Mouse (Mus musculus) neural tube, embryonic 15.5 days (tissue): Measurements from ENCODE around the gene Ptprc. TPM values are rescaled to one million over a fixed set of nuclear protein-coding genes. Genes with fewer than 3 reads are reported as not detected.

Experiments used
- ATAC-seq: fragments of 200-750 bp; cut with Nextera tagmentation; 2 replicates; pipeline ENCODE4 v1.8.0; 2017; ENCODE audit warnings: mild to moderate bottlenecking, moderate TSS enrichment, moderate library complexity; ENCODE audit not compliant: low FRiP score
- H3K27ac ChIP-seq: fragments of 300-500 bp; sonication (generic); replicated peaks from 2 replicates; pipeline ENCODE4 v1.5.1; 2015; ENCODE audit warnings: mild to moderate bottlenecking, inconsistent platforms
- H3K27me3 ChIP-seq: fragments of 300-500 bp; sonication (generic); replicated peaks from 2 replicates; pipeline ENCODE4 v1.6.1; 2015; ENCODE audit warnings: inconsistent platforms
- H3K36me3 ChIP-seq: fragments of 300-500 bp; sonication (generic); 2 replicates; pipeline ENCODE4 v1.6.1; 2015; ENCODE audit warnings: inconsistent platforms
- H3K4me1 ChIP-seq: fragments of 300-500 bp; sonication (generic); 2 replicates; pipeline ENCODE4 v1.6.1; 2015; ENCODE audit warnings: inconsistent platforms
- H3K4me2 ChIP-seq: fragments of 300-500 bp; sonication (generic); 2 replicates; pipeline ENCODE4 v1.6.1; 2015; ENCODE audit warnings: inconsistent platforms, mild to moderate bottlenecking, moderate library complexity
- H3K4me3 ChIP-seq: fragments of 300-500 bp; sonication (generic); replicated peaks from 2 replicates; pipeline ENCODE4 v1.5.1; 2015; ENCODE audit warnings: mild to moderate bottlenecking, inconsistent platforms
- H3K9ac ChIP-seq: fragments of 300-500 bp; sonication (generic); replicated peaks from 2 replicates; pipeline ENCODE4 v1.6.1; 2015; ENCODE audit warnings: mild to moderate bottlenecking, inconsistent platforms
- H3K9me3 ChIP-seq: fragments of 300-500 bp; sonication (generic); replicated peaks from 2 replicates; pipeline ENCODE4 v1.6.1; 2016; ENCODE audit warnings: inconsistent platforms
- WGBS: fragments of 180-500 bp; shearing (Covaris S2); methylation state at CpG from one replicate; pipeline ENCODE4 v1.1.7; 2015; ENCODE audit warnings: mixed read lengths; 5-methylcytosine and 5-hydroxymethylcytosine counted together
- polyA plus RNA-seq: library from polyadenylated mRNA; unstranded; fragments of >200 nt; fragmentation: Nextera tagmentation; extraction: Ambion mirVana; gene quantifications from 2 replicates; pipeline ENCODE4 v1.2.1, GENCODE M21; 2015

The Ptprc gene
- polyA plus RNA-seq, 1 experiment from 2014 or later, result 1.7 TPM

DNA sequence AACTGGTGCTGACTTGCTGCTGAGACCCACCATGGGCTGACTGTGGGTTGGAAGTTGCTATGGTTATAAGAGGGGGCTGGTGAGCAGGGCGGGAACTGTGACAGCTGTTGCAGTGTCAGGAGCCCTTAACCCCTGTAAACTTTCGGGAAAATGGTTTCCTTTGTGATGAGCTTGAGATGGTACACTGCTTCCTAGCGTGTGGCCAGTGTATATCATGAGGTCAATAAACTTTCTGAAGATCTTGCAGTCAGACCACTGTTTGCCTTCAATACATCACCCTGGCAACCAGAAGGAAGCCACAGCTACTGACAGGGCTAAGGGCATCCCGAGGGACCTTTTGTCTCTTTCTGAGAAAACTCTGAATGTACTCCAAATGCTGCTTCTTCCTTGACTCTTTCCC lies 145.9 kb downstream of the Ptprc start:
- Histone ChIP-seq H3K27me3 (no peaks in the 10 kb centered on the region), H3K9ac (no peak overlapping the region), H3K27ac (no peak overlapping the region), H3K36me3 (no peaks in the 10 kb centered on the region), H3K4me2 (no peak overlapping the region), H3K4me3 (no peak overlapping the region), H3K4me1 (no peaks in the 10 kb centered on the region), H3K9me3 (no peaks in the 10 kb centered on the region)
- WGBS, result 15% methylated on average over 4 of the region's 4 CpGs
- no peak; the same call in 1 of the 2 replicates for ATAC-seq

- Histone ChIP-seq H3K9ac (no peak overlapping the region), H3K27me3 (no peaks in the 10 kb centered on the region), H3K36me3 (no peaks in the 10 kb centered on the region), H3K4me1 (peaks cover 11% of the 10 kb centered on the region; the same call in 1 of the 2 replicates), H3K27ac (no peak overlapping the region), H3K9me3 (no peaks in the 10 kb centered on the region), H3K4me2 (no peak overlapping the region), H3K4me3 (no peak overlapping the region)
- ATAC-seq, result no peak
- WGBS, result 89% methylated on average over 1 of the region's 1 CpGs
Measured at GRCm38 (mm10) chr1:138025298-138025697, 150.2 kb downstream of the Ptprc start.

- Histone ChIP-seq H3K4me2 (no peak overlapping the region), H3K9ac (no peak overlapping the region), H3K27ac (no peak overlapping the region), H3K4me1 (peaks cover 11% of the 10 kb centered on the region; the same call in 1 of the 2 replicates), H3K4me3 (no peak overlapping the region), H3K9me3 (no peaks in the 10 kb centered on the region), H3K27me3 (no peaks in the 10 kb centered on the region), H3K36me3 (no peaks in the 10 kb centered on the region)
- no peak for ATAC-seq
- WGBS, result 24% methylated on average over 4 of the region's 4 CpGs
Measured at GRCm38 (mm10) chr1:138023601-138024000, 151.9 kb downstream of the Ptprc start.

- WGBS, result 8% methylated on average over 3 of the region's 3 CpGs
- Histone ChIP-seq H3K36me3 (no peaks in the 10 kb centered on the region), H3K4me1 (peaks cover 11% of the 10 kb centered on the region; the same call in 1 of the 2 replicates), H3K9me3 (no peaks in the 10 kb centered on the region), H3K27ac (no peak overlapping the region), H3K4me2 (no peak overlapping the region), H3K9ac (no peak overlapping the region), H3K4me3 (no peak overlapping the region), H3K27me3 (no peaks in the 10 kb centered on the region)
- ATAC-seq, result no peak
Measured at GRCm38 (mm10) chr1:138022918-138023295, 152.6 kb downstream of the Ptprc start.

GRCm38 (mm10) chr1:138021962-138022917 lies 153.3 kb downstream of the Ptprc start:
- no peak for ATAC-seq
- Histone ChIP-seq H3K4me3 (no peak overlapping the region), H3K9me3 (no peaks in the 10 kb centered on the region), H3K27me3 (no peaks in the 10 kb centered on the region), H3K4me2 (no peak overlapping the region; the same call in 1 of the 2 replicates), H3K27ac (no peak overlapping the region), H3K36me3 (no peaks in the 10 kb centered on the region), H3K9ac (no peak overlapping the region), H3K4me1 (peaks cover 11% of the 10 kb centered on the region; the same call in 1 of the 2 replicates)
- 16% methylated on average over 11 of the region's 11 CpGs for WGBS

Other genes starting within 250 kb of the Ptprc start
- gene Atp6v1g3, start 98.0 kb upstream of the Ptprc start, polyA plus RNA-seq, result not detected in 2 replicates